In genomic region chr13:101728816-101729215, GRCm38 (mm10) we compare ENCODE assay signal across 8 mouse cellular contexts. TPM values are rescaled to one million over a fixed set of nuclear protein-coding genes. Genes with fewer than 3 reads are reported as not detected.
DNase-seq lines count a peak whose midpoint lies in the region; ATAC-seq and TF ChIP-seq lines count a peak whose summit lies in the region.
"Had no signal": no experiment of that assay in that cellular context is flagged by ENCODE, and none has a peak within 500 bp of the region (broad histone marks: within the 10 kb centered on the region; RNA-seq: fewer than 3 reads in every experiment).

No protein-coding gene starts in this region.

- H3K9me3 ChIP-seq in E14TG2a.4 (ENCODE audit: low read length): no peaks in the 10 kb centered on the region
- no peaks in the 10 kb centered on the region for H3K9me3 ChIP-seq in hindbrain, postnatal 0 days (ENCODE audit: low read length)
- no peaks in the 10 kb centered on the region for H3K9me3 ChIP-seq in neural tube, embryonic 14.5 days (ENCODE audit: control insufficient read depth, low read length)
- H3K9me3 ChIP-seq: stomach, embryonic 15.5 days had no signal

- no peaks in the 10 kb centered on the region for H3K27me3 ChIP-seq in E14TG2a.4 (ENCODE audit: insufficient read depth, low read length)
- H3K27me3 ChIP-seq in hindbrain, postnatal 0 days (ENCODE audit: insufficient read depth, low read length): no peaks in the 10 kb centered on the region
- no peaks in the 10 kb centered on the region for H3K27me3 ChIP-seq in neural tube, embryonic 14.5 days (ENCODE audit: control insufficient read depth, insufficient read depth, low read length)
- H3K27me3 ChIP-seq: stomach, embryonic 15.5 days had no signal

- ATAC-seq in hindbrain, postnatal 0 days: 0 out of 2 replicates have a peak, but pooled peaks have one; percentile 60
- ATAC-seq in neural tube, embryonic 14.5 days (ENCODE audit: low read depth): 0 out of 2 replicates have a peak, but pooled peaks have one; percentile 38

- no peak overlapping the region for H3K4me2 ChIP-seq in hindbrain, postnatal 0 days (ENCODE audit: low read depth, low read length)
- no peak overlapping the region for H3K4me2 ChIP-seq in neural tube, embryonic 14.5 days (ENCODE audit: low read depth, low read length)
- H3K4me2 ChIP-seq: stomach, embryonic 15.5 days had no signal

- TF ChIP-seq CTCF in E14TG2a.4 (conservative IDR thresholded peaks at IDR 0.05; ENCODE audit: low read length): 0 out of 2 replicates have a peak, but pooled peaks have one; percentile 4
- TF ChIP-seq CTCF in hindbrain, postnatal 0 days (IDR thresholded peaks at IDR 0.05; ENCODE audit: low read depth): peak; percentile 76

- DNase-seq in layer of hippocampus, adult 11-12 months (ENCODE audit: low spot score): peak; percentile 50
- DNase-seq in layer of hippocampus, adult 9-10 months (ENCODE audit: low spot score): no peak
- peak; percentile 36 for DNase-seq in MN1 (ENCODE audit: low spot score)
- DNase-seq in hindbrain, postnatal 0 days (ENCODE audit: low spot score): peak; percentile 78
- DNase-seq in spleen, postnatal 36 days (ENCODE audit: low spot score in 2 of 2): no peak

- WGBS in hindbrain, postnatal 0 days: 54% methylated on average over 7 of the region's 7 CpGs
- 63% methylated on average over 7 of the region's 7 CpGs for WGBS in neural tube, embryonic 14.5 days

- H3K9ac ChIP-seq in hindbrain, postnatal 0 days (replicated peaks; ENCODE audit: low read length): no peak overlapping the region
- H3K9ac ChIP-seq in neural tube, embryonic 14.5 days (replicated peaks; ENCODE audit: low read depth, low read length): no peak overlapping the region
- H3K9ac ChIP-seq: stomach, embryonic 15.5 days had no signal

- no peaks in the 10 kb centered on the region for H3K4me1 ChIP-seq in E14TG2a.4 (replicated peaks; ENCODE audit: low read depth, low read length)
- no peaks in the 10 kb centered on the region; the same call in 1 of the 2 replicates for H3K4me1 ChIP-seq in hindbrain, postnatal 0 days (ENCODE audit: insufficient read depth, low read length)
- H3K4me1 ChIP-seq in neural tube, embryonic 14.5 days (ENCODE audit: control insufficient read depth, insufficient read depth, low read length): peaks cover 11% of the 10 kb centered on the region

- no peak overlapping the region for H3K4me3 ChIP-seq in E14TG2a.4 (replicated peaks; ENCODE audit: low read length)
- H3K4me3 ChIP-seq in hindbrain, postnatal 0 days (ENCODE audit: low read length): no peak overlapping the region
- H3K4me3 ChIP-seq in neural tube, embryonic 14.5 days (ENCODE audit: low read depth, low read length): no peak overlapping the region
- H3K4me3 ChIP-seq: stomach, embryonic 15.5 days had no signal

- H3K36me3 ChIP-seq in E14TG2a.4 (ENCODE audit: insufficient read depth, low read length): no peaks in the 10 kb centered on the region
- no peaks in the 10 kb centered on the region for H3K36me3 ChIP-seq in hindbrain, postnatal 0 days (ENCODE audit: insufficient read depth, low read length)
- no peaks in the 10 kb centered on the region for H3K36me3 ChIP-seq in neural tube, embryonic 14.5 days (ENCODE audit: control insufficient read depth, insufficient read depth, low read length)
- H3K36me3 ChIP-seq: stomach, embryonic 15.5 days had no signal

- H3K27ac ChIP-seq in hindbrain, postnatal 0 days: no peak overlapping the region
- no peak overlapping the region for H3K27ac ChIP-seq in neural tube, embryonic 14.5 days (ENCODE audit: low read depth, low read length)

RNA-seq across cellular contexts. Expression of gene Pik3r1, which starts 39.2 kb away (rescaled TPM):
- 95.6 and 111 TPM in 2 replicates for total RNA-seq in hindbrain, postnatal 0 days (2014; rRNA removed)
- polyA plus RNA-seq in hindbrain, postnatal 0 days (2015; fragmentation: Nextera tagmentation; extraction: Ambion mirVana): 56.2 and 58.1 TPM in 2 replicates
- polyA plus RNA-seq in neural tube, embryonic 14.5 days (2014; fragmentation: Nextera tagmentation; extraction: Ambion mirVana): 114 and 136 TPM in 2 replicates

Comparison
In these comparisons a context has a peak if more than half of its experiments do, and no peak if none do; other contexts are left out.
1. DNase-seq: peak in layer of hippocampus, adult 11-12 months (single experiment), MN1 (single experiment) and hindbrain, postnatal 0 days (single experiment); none in layer of hippocampus, adult 9-10 months (single experiment) and spleen, postnatal 36 days (0 of 2).